Mouse (Mus musculus): ENCODE measurements around the gene Jdp2.

Jdp2 gene

GRCm38 (mm10) chr12:85598611-85599477 lies at the start of gene Jdp2:
TSS of gene Jdp2 (plus strand) at chr12:85599027.
- DNase-seq (ENCODE audit: low spot score in 2 of 2): peak; percentile 85 to 89

GRCm38 (mm10) chr12:85549661-85550060 lies 49.2 kb upstream of the Jdp2 start:
- no peak for DNase-seq (ENCODE audit: low spot score in 2 of 2)

- DNase-seq (ENCODE audit: low spot score in 2 of 2): no peak
Observed at GRCm38 (mm10) chr12:85550435-85550834, 48.4 kb upstream of the Jdp2 start.

DNA sequence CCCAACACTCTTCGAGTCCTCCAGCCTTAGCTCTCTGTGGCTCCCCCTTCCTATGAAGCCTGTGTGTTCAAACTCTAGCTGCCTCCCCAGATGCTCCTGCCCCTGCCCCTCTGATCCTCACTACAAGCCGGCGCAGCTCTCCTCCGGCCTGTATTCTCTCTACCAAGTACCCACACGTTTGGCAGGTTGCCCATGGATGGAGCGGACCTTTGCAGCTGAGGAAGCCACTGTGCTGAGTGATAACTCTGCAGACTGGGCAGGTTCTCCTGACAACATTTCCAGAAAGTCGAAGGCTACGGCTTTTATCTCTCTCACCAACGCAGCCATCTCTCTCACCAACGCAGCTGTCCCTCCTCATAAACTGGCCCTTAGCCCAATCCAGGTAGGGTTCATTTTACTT lies 39.5 kb upstream of the Jdp2 start:
- DNase-seq (ENCODE audit: low spot score in 2 of 2): no peak

DNA sequence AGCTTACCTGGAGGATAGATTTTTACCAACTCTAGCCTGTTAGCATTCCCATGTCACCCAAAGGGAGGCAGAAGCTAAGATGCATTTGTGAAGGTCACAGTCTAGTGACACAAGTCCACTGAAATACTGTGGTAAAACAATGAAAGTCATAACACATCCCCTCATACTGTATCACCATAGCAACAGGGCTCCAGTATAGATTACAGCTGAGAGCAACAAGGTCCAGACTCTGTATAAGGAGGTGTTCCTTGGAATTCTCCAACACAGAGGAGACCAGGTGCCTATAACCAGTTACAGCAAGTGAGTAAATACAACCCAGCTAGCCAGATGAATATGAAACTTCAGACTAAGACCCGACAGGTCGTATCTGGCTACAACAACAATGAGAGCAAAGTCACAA lies 33.4 kb upstream of the Jdp2 start:
- no peak for DNase-seq (ENCODE audit: low spot score in 2 of 2)

DNA sequence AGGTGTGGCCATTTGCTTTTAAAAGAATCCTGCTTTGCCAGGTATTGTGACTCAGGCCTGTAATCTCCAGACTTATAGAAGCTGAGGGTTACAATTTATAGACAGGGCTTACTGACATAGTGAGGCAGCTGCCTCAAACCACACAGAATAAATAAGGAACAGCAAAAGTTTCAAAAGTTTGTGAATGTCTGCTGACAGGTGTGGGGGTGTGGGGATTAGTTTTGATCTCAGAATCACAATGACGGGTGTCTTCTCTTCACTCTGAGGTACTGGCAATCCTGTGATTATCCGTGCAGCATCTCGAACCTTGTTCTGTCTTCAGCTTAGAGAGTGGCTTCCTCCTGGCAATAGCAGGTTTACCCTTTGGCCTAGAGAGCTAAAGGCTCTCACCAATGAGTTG lies 30.5 kb upstream of the Jdp2 start:
- no peak for DNase-seq (ENCODE audit: low spot score in 2 of 2)

DNA sequence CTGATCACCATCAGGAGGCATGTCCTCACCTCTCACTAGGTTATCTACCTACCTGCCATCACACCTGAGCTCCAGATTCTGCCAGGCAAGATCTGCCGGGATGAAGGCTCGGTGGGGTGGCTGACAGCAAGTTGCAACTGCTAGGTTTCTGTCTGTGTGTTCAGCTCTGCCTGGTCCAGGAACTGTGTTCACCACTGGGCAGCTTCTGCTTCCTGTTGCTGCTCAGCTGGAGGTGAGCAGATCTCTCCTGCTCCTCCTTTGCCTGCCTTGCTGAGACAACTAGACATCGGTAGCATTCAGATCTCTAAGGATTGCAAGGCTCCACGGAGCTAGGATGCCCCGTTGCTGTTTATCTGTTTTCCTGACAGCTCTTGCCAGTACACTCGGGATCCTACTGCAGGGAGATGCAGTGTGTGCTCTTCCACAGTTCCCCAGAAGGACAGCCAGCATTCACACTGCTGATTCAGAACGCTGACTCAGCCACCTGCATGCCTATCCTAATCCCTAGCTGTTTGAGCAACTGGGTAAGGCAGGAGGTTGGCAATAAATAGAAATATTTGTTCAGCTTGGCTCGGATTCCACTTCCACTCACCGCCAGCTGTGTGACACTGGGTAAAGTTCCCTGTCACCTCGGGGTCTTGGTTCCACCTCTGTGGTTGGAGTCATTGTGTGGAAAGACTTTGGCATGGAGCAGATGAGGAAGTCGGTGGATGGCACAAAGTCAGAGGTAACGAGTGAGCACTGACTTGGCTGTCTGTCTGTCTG lies 29.3 kb upstream of the Jdp2 start:
- no peak for DNase-seq (ENCODE audit: low spot score in 2 of 2)

GRCm38 (mm10) chr12:85570158-85570540 lies 28.7 kb upstream of the Jdp2 start:
- no peak for DNase-seq (ENCODE audit: low spot score in 2 of 2)

- DNase-seq (ENCODE audit: low spot score in 2 of 2): peak; percentile 70 to 76
Observed at GRCm38 (mm10) chr12:85571312-85571711, 27.5 kb upstream of the Jdp2 start.

DNA sequence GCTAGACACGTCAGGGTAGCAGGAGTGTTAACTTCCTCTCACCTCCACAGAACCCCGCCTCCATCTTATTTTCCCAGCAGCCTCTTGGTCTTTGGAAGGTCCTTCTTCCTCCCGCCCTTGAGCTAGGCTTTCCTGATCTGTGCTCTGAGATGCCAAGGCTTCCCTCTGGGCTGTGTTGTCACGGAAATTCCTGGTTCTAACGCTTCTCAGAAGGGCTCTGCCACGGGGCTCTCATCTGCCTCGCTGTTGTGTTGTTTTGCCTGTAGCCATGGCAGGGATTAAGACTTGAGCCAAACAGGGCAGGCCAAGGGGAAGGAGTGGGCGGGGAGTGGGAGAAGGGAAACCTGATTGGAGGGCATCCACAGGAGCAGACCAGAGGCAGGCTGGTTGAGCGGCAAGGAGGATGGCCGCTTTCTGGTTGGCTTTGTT lies 26.8 kb upstream of the Jdp2 start:
- DNase-seq (ENCODE audit: low spot score in 2 of 2): peak; percentile 70 to 73

- DNase-seq (ENCODE audit: low spot score in 2 of 2): no peak
Observed at GRCm38 (mm10) chr12:85574806-85575495, 23.9 kb upstream of the Jdp2 start.

GRCm38 (mm10) chr12:85575496-85575840 lies 23.4 kb upstream of the Jdp2 start:
- no peak for DNase-seq (ENCODE audit: low spot score in 2 of 2)

DNA sequence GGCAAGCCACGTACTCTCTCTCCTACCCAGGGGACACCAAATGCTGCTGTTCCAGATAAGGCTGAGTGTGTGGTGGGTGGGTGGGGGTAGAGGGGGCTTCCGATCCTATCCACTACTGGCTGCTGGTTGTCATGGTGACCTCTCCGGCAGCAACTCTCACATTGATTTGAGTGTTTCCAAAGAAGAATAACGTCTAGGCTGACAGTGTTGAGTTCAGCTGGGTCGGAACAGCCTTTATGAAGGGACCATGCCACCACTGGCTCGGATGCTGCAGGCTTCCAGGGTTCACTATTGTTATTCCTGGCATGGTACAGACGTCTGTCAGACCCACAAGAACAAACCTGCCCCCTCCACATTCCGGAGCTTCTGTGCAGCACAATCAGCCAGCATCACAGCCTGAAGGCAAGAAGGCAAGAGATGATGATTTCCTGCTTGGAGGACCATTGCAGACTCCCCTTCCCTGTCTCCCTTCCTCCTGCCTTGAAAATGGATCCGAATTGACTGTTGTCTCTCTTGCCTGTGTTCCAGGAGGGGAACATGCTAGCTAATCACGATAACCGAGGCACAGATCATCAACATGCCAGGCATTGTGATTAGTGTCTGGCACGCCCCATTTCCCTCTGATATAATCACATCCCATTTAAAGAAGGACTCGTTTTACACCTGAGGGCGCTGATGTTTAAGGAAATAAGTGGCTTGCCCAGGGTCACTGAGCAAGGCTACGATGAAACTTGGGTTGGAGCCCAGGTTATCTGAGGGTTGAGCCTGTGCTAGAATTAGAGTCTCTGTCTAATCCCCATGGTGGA lies 17.4 kb upstream of the Jdp2 start:
- peak in 1 of 2 experiments; percentile 67 for DNase-seq (ENCODE audit: low spot score in 2 of 2)

DNA sequence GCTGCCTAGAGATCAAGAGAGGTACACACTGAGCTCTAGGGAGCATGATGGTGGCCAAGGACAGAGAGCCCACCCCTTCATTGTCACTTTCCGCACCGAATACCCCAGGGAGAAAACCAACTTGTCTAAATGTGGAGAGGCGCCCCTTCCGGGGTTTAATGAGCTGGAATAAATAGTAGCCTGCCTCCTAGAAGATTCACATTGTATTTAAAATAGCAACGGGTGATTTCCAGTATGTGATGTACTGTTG lies 16.8 kb upstream of the Jdp2 start:
- no peak for DNase-seq (ENCODE audit: low spot score in 2 of 2)

- no peak for DNase-seq (ENCODE audit: low spot score in 2 of 2)
Observed at GRCm38 (mm10) chr12:85585761-85586258, 13.0 kb upstream of the Jdp2 start.

- DNase-seq (ENCODE audit: low spot score in 2 of 2): no peak
Observed at GRCm38 (mm10) chr12:85589870-85590382, 8.9 kb upstream of the Jdp2 start.

GRCm38 (mm10) chr12:85592943-85593342 lies 5.9 kb upstream of the Jdp2 start:
- DNase-seq (ENCODE audit: low spot score in 2 of 2): no peak

DNA sequence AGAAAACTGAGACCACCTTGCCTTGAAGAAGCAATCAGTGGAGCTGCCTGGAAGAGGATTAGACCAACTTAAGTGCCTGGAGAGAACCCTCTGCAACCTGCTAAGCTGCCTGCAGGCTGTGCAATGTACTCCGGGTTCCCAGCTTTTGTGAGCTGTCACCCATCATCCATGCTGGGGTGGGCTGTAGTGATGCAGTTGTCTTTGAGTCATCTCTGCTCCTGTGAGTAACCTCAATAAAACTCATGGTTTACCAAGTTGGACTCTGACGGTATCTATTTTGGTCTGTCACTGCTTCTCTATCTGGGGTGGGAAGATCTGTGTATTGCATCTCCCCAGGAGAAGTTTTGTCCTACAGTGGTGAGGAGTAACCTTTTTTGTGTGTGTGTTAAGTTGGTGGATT lies 4.4 kb upstream of the Jdp2 start:
- no peak for DNase-seq (ENCODE audit: low spot score in 2 of 2)

DNA sequence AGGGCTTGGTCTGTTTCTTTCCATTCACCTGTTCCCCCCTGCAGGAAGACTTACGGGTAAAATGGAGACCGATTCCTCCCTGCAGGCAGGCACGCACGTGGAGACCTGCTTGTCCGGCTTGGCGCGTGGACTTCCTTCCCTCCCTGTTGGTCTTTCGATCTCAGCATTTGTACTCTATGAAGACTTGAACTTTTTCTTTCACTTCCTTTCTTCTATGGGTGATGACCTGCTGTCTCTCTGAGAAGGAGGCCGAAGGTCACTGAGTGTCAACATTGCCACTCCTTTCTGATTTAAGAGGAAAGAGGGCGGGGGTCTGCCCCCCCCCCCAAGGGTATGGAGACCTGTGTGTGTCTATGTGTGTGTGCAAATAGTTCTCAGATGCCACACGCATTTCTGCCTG lies 774 bp upstream of the Jdp2 start:
- DNase-seq (ENCODE audit: low spot score in 2 of 2): no peak

GRCm38 (mm10) chr12:85599478-85600152 lies 788 bp downstream of the Jdp2 start:
- peak; percentile 55 to 56 for DNase-seq (ENCODE audit: low spot score in 2 of 2)

- DNase-seq (ENCODE audit: low spot score in 2 of 2): no peak
Observed at GRCm38 (mm10) chr12:85600637-85601036, 1.8 kb downstream of the Jdp2 start.

Data from right cerebral cortex, postnatal 10 days (tissue).